Mouse (Mus musculus): ENCODE results near the gene Gm3072. TPM values are rescaled to one million over a fixed set of nuclear protein-coding genes. Genes with fewer than 3 reads are reported as not detected.

Gene Gm3072
- polyA plus RNA-seq (2012; rRNA removed) = not detected in 2 replicates

DNA sequence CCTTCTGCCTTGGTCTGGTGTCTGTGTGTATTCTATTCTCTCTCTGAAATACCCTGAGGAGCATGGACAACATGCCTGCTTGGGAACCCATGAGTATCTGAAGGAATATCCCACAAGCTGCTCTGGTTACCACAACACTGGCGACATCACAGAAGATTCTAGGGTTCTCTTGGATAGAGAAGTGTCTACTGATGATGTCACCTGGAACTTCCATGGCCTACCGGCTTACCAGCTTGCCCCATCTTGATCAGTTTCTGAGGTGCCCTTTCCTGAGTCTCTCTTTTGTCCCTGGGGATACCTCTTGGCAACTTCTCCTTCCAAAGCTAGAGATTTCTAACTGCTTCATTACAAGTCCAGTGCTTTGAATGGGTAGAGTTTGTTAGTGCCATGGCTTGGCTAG, at the start of gene Gm3072:
TSS of gene Gm3072 (minus strand) at position 101 of the 400 bp plus-strand sequence.

GRCm38 (mm10) chr14:41646387-41646786, 22.0 kb upstream of the Gm3072 start, which contains the start of gene Gm3676:
TSS of gene Gm3676 (minus strand) at chr14:41646487.

GRCm38 (mm10) chr14:41572911-41573310, 51.5 kb downstream of the Gm3072 start, which contains the start of gene 1700049E17Rik2:
TSS of gene 1700049E17Rik2 (plus strand) at chr14:41573211.

Other genes with a start within 250 kb of the Gm3072 start
- gene Gm7945, start 238.2 kb downstream of the Gm3072 start, polyA plus RNA-seq (2012; rRNA removed) = not detected in 2 replicates
- gene Gm6482, start 216.3 kb downstream of the Gm3072 start, polyA plus RNA-seq (2012; rRNA removed) = not detected in 2 replicates
- gene Gm7954, start 171.1 kb downstream of the Gm3072 start, polyA plus RNA-seq (2012; rRNA removed) = not detected in 2 replicates
- not detected in 2 replicates for gene Gm3486, start 135.1 kb downstream of the Gm3072 start, polyA plus RNA-seq (2012; rRNA removed)
- gene Gm7970, start 69.0 kb downstream of the Gm3072 start, polyA plus RNA-seq (2012; rRNA removed) = not detected in 2 replicates
- not detected in 2 replicates for gene 1700049E17Rik2, start 51.4 kb downstream of the Gm3072 start, polyA plus RNA-seq (2012; rRNA removed)
- gene Gm3676, start 21.9 kb upstream of the Gm3072 start, polyA plus RNA-seq (2012; rRNA removed) = not detected in 2 replicates
- gene Gm8068, start 77.3 kb upstream of the Gm3072 start, polyA plus RNA-seq (2012; rRNA removed) = not detected in 2 replicates
- not detected in 2 replicates for gene Gm7929, start 126.0 kb upstream of the Gm3072 start, polyA plus RNA-seq (2012; rRNA removed)
- gene Gm47189, start 147.8 kb upstream of the Gm3072 start, polyA plus RNA-seq (2012; rRNA removed) = not detected in 2 replicates